Comparison of ENCODE assay signal across 9 mouse cellular contexts in the genomic region with DNA sequence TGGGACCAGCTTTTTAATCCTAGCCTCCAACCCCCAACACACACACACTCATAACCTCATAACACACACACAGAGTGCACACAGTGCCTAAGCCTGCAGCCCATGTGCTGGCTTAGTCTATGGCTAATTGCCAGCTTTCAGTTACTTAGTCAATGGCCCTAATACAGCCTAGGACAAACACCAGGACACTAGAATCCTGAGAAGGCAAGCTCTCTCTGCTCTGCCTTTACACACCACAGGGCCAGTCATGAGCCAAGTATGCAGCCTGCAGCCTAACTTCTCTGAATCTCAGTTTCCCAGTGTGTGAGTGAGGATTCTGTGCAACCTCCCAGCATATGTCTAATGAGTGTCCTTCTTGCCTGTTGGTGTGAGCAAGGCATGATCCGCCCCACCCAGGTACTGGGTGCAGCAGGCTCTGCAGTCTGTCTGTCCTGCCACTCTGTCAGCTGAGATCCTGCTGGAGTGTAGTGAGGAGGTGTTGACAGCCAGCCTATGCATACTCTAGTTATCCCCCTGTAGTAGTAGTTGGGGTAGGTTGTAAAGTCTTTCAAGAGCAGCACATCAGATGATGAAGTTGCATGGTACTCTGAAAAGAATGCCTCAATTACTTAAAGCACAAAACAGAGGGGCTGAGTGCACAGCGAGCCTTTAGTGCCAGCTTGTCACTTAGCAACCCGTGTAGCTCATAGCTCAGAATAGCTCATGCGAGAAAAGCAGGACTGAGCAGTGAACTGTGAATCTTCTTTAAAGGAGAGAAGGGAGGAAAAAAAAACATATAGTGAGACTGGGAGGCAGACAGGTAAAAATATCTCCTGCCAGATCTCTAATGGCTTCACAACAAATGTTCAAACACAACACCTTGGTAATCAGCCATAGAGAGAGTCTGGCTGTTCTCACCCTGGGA. TPM values are rescaled to one million over a fixed set of nuclear protein-coding genes. Genes with fewer than 3 reads are reported as not detected.
DNase-seq lines count a peak whose midpoint lies in the region; ATAC-seq lines count a peak whose summit lies in the region.
"Had no signal": no experiment of that assay in that cellular context is flagged by ENCODE, and none has a peak within 500 bp of the region (broad histone marks: within the 10 kb centered on the region; RNA-seq: fewer than 3 reads in every experiment).

No protein-coding gene starts in this region.

- no peaks in the 10 kb centered on the region for H3K27me3 ChIP-seq in heart, embryonic 11.5 days (ENCODE audit: control insufficient read depth, insufficient read depth, low read length)
- no peaks in the 10 kb centered on the region for H3K27me3 ChIP-seq in forebrain, embryonic 13.5 days
- H3K27me3 ChIP-seq in kidney, embryonic 14.5 days (ENCODE audit: control insufficient read depth, insufficient read depth, low read length): no peaks in the 10 kb centered on the region
- H3K27me3 ChIP-seq in neural tube, embryonic 13.5 days: no peaks in the 10 kb centered on the region; the same call in 1 of the 2 replicates
- no peaks in the 10 kb centered on the region for H3K27me3 ChIP-seq in limb, embryonic 10.5 days (ENCODE audit: low read depth, poor library complexity, severe bottlenecking)
- H3K27me3 ChIP-seq: liver, embryonic 12.5 days had no signal

- H3K9ac ChIP-seq in heart, embryonic 11.5 days (ENCODE audit: low read depth, low read length): peak overlapping the region; percentile 13; the same call in 1 of the 2 replicates
- H3K9ac ChIP-seq in forebrain, embryonic 13.5 days: no peak overlapping the region
- H3K9ac ChIP-seq in kidney, embryonic 14.5 days (ENCODE audit: low read depth, low read length): no peak overlapping the region
- H3K9ac ChIP-seq in neural tube, embryonic 13.5 days: no peak overlapping the region
- H3K9ac ChIP-seq: liver, embryonic 12.5 days had no signal

- no peak for DNase-seq in heart, adult 8-10 months (ENCODE audit: low spot score)
- DNase-seq in urinary bladder, postnatal 36 days (ENCODE audit: low spot score in 2 of 2): no peak
- no peak for DNase-seq in limb, embryonic 10.5 days (ENCODE audit: low spot score)

- 39% methylated on average over 4 of the region's 4 CpGs for WGBS in heart, embryonic 11.5 days (ENCODE audit: insufficient replicate concordance)
- WGBS in forebrain, embryonic 13.5 days: 13% methylated on average over 4 of the region's 4 CpGs
- 27% methylated on average over 4 of the region's 4 CpGs for WGBS in kidney, embryonic 14.5 days
- WGBS in neural tube, embryonic 13.5 days: 21% methylated on average over 4 of the region's 4 CpGs
- 79% methylated on average over 4 of the region's 4 CpGs for WGBS in limb, embryonic 10.5 days

- no peak overlapping the region for H3K4me2 ChIP-seq in heart, embryonic 11.5 days
- H3K4me2 ChIP-seq in forebrain, embryonic 13.5 days: peak overlapping the region; percentile 14
- no peak overlapping the region for H3K4me2 ChIP-seq in kidney, embryonic 14.5 days (replicated peaks; ENCODE audit: low read depth, low read length)
- H3K4me2 ChIP-seq in neural tube, embryonic 13.5 days: no peak overlapping the region; the same call in 1 of the 2 replicates
- H3K4me2 ChIP-seq: liver, embryonic 12.5 days had no signal

- H3K4me3 ChIP-seq in heart, embryonic 11.5 days (ENCODE audit: low read depth, low read length): no peak overlapping the region
- H3K4me3 ChIP-seq in forebrain, embryonic 13.5 days: no peak overlapping the region
- H3K4me3 ChIP-seq in kidney, embryonic 14.5 days (ENCODE audit: low read length): no peak overlapping the region
- no peak overlapping the region for H3K4me3 ChIP-seq in neural tube, embryonic 13.5 days
- H3K4me3 ChIP-seq in limb, embryonic 10.5 days: no peak overlapping the region
- H3K4me3 ChIP-seq: liver, embryonic 12.5 days had no signal

- ATAC-seq in heart, embryonic 11.5 days (replicated peaks; ENCODE audit: insufficient number of reproducible peaks, low FRiP score, low TSS enrichment): peak; percentile 39; the same call in 1 of the 2 replicates
- ATAC-seq in forebrain, embryonic 13.5 days: peak; percentile 77
- ATAC-seq in kidney, embryonic 14.5 days (ENCODE audit: low FRiP score, low TSS enrichment): peak; percentile 91
- peak; percentile 58 for ATAC-seq in neural tube, embryonic 13.5 days (ENCODE audit: low read depth)
- no peak for ATAC-seq in monocyte, adult 5-6 weeks (replicated peaks; ENCODE audit: insufficient number of reproducible peaks, low FRiP score, low TSS enrichment, poor library complexity, severe bottlenecking)
- ATAC-seq: liver, embryonic 12.5 days had no signal

- no peaks in the 10 kb centered on the region; the same call in 1 of the 2 replicates for H3K36me3 ChIP-seq in heart, embryonic 11.5 days (ENCODE audit: control insufficient read depth, insufficient read depth, low read length)
- H3K36me3 ChIP-seq in forebrain, embryonic 13.5 days (ENCODE audit: poor library complexity, severe bottlenecking): no peaks in the 10 kb centered on the region
- H3K36me3 ChIP-seq in kidney, embryonic 14.5 days (ENCODE audit: control insufficient read depth, insufficient read depth, low read length): no peaks in the 10 kb centered on the region
- no peaks in the 10 kb centered on the region for H3K36me3 ChIP-seq in neural tube, embryonic 13.5 days
- peaks cover under 1% of the 10 kb centered on the region for H3K36me3 ChIP-seq in limb, embryonic 10.5 days
- H3K36me3 ChIP-seq: liver, embryonic 12.5 days had no signal

- peaks cover 17% of the 10 kb centered on the region for H3K4me1 ChIP-seq in heart, embryonic 11.5 days (ENCODE audit: control insufficient read depth, insufficient read depth, low read length)
- H3K4me1 ChIP-seq in forebrain, embryonic 13.5 days: peaks cover 56% of the 10 kb centered on the region
- peaks cover 10% of the 10 kb centered on the region; the same call in 1 of the 2 replicates for H3K4me1 ChIP-seq in kidney, embryonic 14.5 days (ENCODE audit: control insufficient read depth, insufficient read depth, low read length)
- peaks cover 40% of the 10 kb centered on the region for H3K4me1 ChIP-seq in neural tube, embryonic 13.5 days (replicated peaks)
- H3K4me1 ChIP-seq in limb, embryonic 10.5 days: peaks cover 44% of the 10 kb centered on the region
- H3K4me1 ChIP-seq: liver, embryonic 12.5 days had no signal

- H3K9me3 ChIP-seq in heart, embryonic 11.5 days (replicated peaks; ENCODE audit: control insufficient read depth, low read length): no peaks in the 10 kb centered on the region
- H3K9me3 ChIP-seq in forebrain, embryonic 13.5 days (replicated peaks): no peaks in the 10 kb centered on the region
- peaks cover 1% of the 10 kb centered on the region; the same call in 1 of the 2 replicates for H3K9me3 ChIP-seq in kidney, embryonic 14.5 days (ENCODE audit: control insufficient read depth, low read length)
- H3K9me3 ChIP-seq in neural tube, embryonic 13.5 days: no peaks in the 10 kb centered on the region
- H3K9me3 ChIP-seq in limb, embryonic 10.5 days (replicated peaks): no peaks in the 10 kb centered on the region

- peak overlapping the region; percentile 52 for H3K27ac ChIP-seq in heart, embryonic 11.5 days (ENCODE audit: low read depth, low read length)
- peak overlapping the region; percentile 84 for H3K27ac ChIP-seq in forebrain, embryonic 13.5 days
- H3K27ac ChIP-seq in kidney, embryonic 14.5 days (ENCODE audit: low read depth, low read length): peak overlapping the region; percentile 33; the same call in 1 of the 2 replicates
- H3K27ac ChIP-seq in neural tube, embryonic 13.5 days (replicated peaks): peak overlapping the region; percentile 20; the same call in 1 of the 2 replicates
- no peak overlapping the region for H3K27ac ChIP-seq in limb, embryonic 10.5 days
- H3K27ac ChIP-seq: liver, embryonic 12.5 days had no signal

RNA-seq across cellular contexts. Expression of a gene that starts 12.1 kb away (rescaled TPM):
- polyA plus RNA-seq in heart, embryonic 11.5 days (2014; fragmentation: Nextera tagmentation; extraction: Ambion mirVana): 3.3 and 4.0 TPM in 2 replicates
- total RNA-seq in heart, adult 8-10 months (2022): 1 to 10 TPM; 2.4 to 7.4 (median 4.8) TPM
- polyA plus RNA-seq in forebrain, embryonic 13.5 days (2015; fragmentation: Nextera tagmentation; extraction: Ambion mirVana): 9.6 and 11.2 TPM in 2 replicates
- 1.7 and 2.9 TPM in 2 replicates for polyA plus RNA-seq in kidney, embryonic 14.5 days (2014; fragmentation: Nextera tagmentation; extraction: Ambion mirVana)
- 8.1 and 8.7 TPM in 2 replicates for polyA plus RNA-seq in neural tube, embryonic 13.5 days (2015; fragmentation: Nextera tagmentation; extraction: Ambion mirVana)
- polyA plus RNA-seq in limb, embryonic 10.5 days (2016; fragmentation: Nextera tagmentation; extraction: Ambion mirVana): 6.0 and 6.3 TPM in 2 replicates
- total RNA-seq in monocyte, adult 5-6 weeks (2017): not detected in 3 replicates

RNA-seq across cellular contexts. Expression of a gene that starts 46.4 kb away (rescaled TPM):
- polyA plus RNA-seq in heart, embryonic 11.5 days (2014; fragmentation: Nextera tagmentation; extraction: Ambion mirVana): 0.17 and 0.18 TPM in 2 replicates
- under 1 TPM; 0.12 to 0.40 (median 0.31) TPM for total RNA-seq in heart, adult 8-10 months (2022)
- polyA plus RNA-seq in forebrain, embryonic 13.5 days (2015; fragmentation: Nextera tagmentation; extraction: Ambion mirVana): 0.25 and 0.38 TPM in 2 replicates
- polyA plus RNA-seq in kidney, embryonic 14.5 days (2014; fragmentation: Nextera tagmentation; extraction: Ambion mirVana): 0.16 TPM in 1 of 2 replicates, not detected in the other
- 1.8 TPM in 2 replicates for polyA plus RNA-seq in neural tube, embryonic 13.5 days (2015; fragmentation: Nextera tagmentation; extraction: Ambion mirVana)
- not detected in 2 replicates for polyA plus RNA-seq in limb, embryonic 10.5 days (2016; fragmentation: Nextera tagmentation; extraction: Ambion mirVana)
- not detected in 3 replicates for total RNA-seq in monocyte, adult 5-6 weeks (2017)
- polyA plus RNA-seq: liver, embryonic 12.5 days had no signal

RNA-seq across cellular contexts. Expression of a gene that starts 49.2 kb away (rescaled TPM):
- not detected in 2 replicates for polyA plus RNA-seq in heart, embryonic 11.5 days (2014; fragmentation: Nextera tagmentation; extraction: Ambion mirVana)
- total RNA-seq in heart, adult 8-10 months (2022): not detected
- not detected in 2 replicates for polyA plus RNA-seq in forebrain, embryonic 13.5 days (2015; fragmentation: Nextera tagmentation; extraction: Ambion mirVana)
- not detected in 2 replicates for polyA plus RNA-seq in kidney, embryonic 14.5 days (2014; fragmentation: Nextera tagmentation; extraction: Ambion mirVana)
- polyA plus RNA-seq in neural tube, embryonic 13.5 days (2015; fragmentation: Nextera tagmentation; extraction: Ambion mirVana): not detected in 2 replicates
- polyA plus RNA-seq in limb, embryonic 10.5 days (2016; fragmentation: Nextera tagmentation; extraction: Ambion mirVana): 0.76 and 0.98 TPM in 2 replicates
- total RNA-seq in monocyte, adult 5-6 weeks (2017): not detected in 3 replicates
- polyA plus RNA-seq: liver, embryonic 12.5 days had no signal
